Mouse (Mus musculus) NIH3T3 (cell line): ENCODE data around the gene Prokr1.
"Not testable (repeated sequence)": the region's sequence is repeated elsewhere in the genome, so short reads cannot be mapped to it uniquely, and the experiment has no call there.

ENCODE experiments used
- DNase-seq: peaks from one replicate; pipeline ENCODE4 v3.0.0-alpha.2; 2012; ENCODE audit warnings: low read depth

The Prokr1 gene

GRCm38 (mm10) chr6:87590394-87591281 is at the start of gene Prokr1:
Gene Prokr1 (minus strand): TSS chr6:87590743.
- DNase-seq: peak; percentile 69

GRCm38 (mm10) chr6:87638134-87638660 is 47.7 kb upstream of the Prokr1 start:
- DNase-seq: no peak

GRCm38 (mm10) chr6:87632176-87632575 is 41.6 kb upstream of the Prokr1 start:
- no peak for DNase-seq

- not testable (repeated sequence) for DNase-seq
Observed at GRCm38 (mm10) chr6:87628936-87629335, 38.4 kb upstream of the Prokr1 start.

- no peak for DNase-seq
Observed at GRCm38 (mm10) chr6:87623151-87623550, 32.6 kb upstream of the Prokr1 start.

- peak; percentile 67 for DNase-seq
Observed at GRCm38 (mm10) chr6:87621281-87621680, 30.7 kb upstream of the Prokr1 start.

- no peak for DNase-seq
Observed at GRCm38 (mm10) chr6:87618021-87618420, 27.5 kb upstream of the Prokr1 start.

GRCm38 (mm10) chr6:87615696-87616083 is 25.1 kb upstream of the Prokr1 start:
- no peak for DNase-seq

- peak; percentile 74 for DNase-seq
Observed at GRCm38 (mm10) chr6:87614794-87615695, 24.5 kb upstream of the Prokr1 start.

- DNase-seq: peak; percentile 79
Observed at GRCm38 (mm10) chr6:87599825-87600224, 9.3 kb upstream of the Prokr1 start.

GRCm38 (mm10) chr6:87597116-87597833 is 6.7 kb upstream of the Prokr1 start:
- DNase-seq: no peak

- no peak for DNase-seq
Observed at GRCm38 (mm10) chr6:87594188-87594587, 3.6 kb upstream of the Prokr1 start.

- no peak for DNase-seq
Observed at GRCm38 (mm10) chr6:87589718-87590393, 687 bp downstream of the Prokr1 start.

- DNase-seq: no peak
Observed at GRCm38 (mm10) chr6:87583991-87584390, 6.6 kb downstream of the Prokr1 start.

- no peak for DNase-seq
Observed at GRCm38 (mm10) chr6:87583183-87583611, 7.3 kb downstream of the Prokr1 start.

GRCm38 (mm10) chr6:87582456-87582855 is 8.1 kb downstream of the Prokr1 start:
- peak; percentile 94 for DNase-seq

- DNase-seq: no peak
Observed at GRCm38 (mm10) chr6:87581581-87581980, 9.0 kb downstream of the Prokr1 start.

GRCm38 (mm10) chr6:87581071-87581470 is 9.5 kb downstream of the Prokr1 start:
- no peak for DNase-seq

GRCm38 (mm10) chr6:87578247-87578646 is 12.3 kb downstream of the Prokr1 start:
- DNase-seq: no peak

- peak; percentile 83 for DNase-seq
Observed at GRCm38 (mm10) chr6:87576648-87577330, 13.8 kb downstream of the Prokr1 start.

GRCm38 (mm10) chr6:87571863-87572262 is 18.7 kb downstream of the Prokr1 start:
- DNase-seq: not testable (repeated sequence)
